Mouse (Mus musculus) stomach, postnatal 0 days (tissue): ENCODE measurements at regions not wholly inside any gene's neighbourhood (a gene's known extent, or its start where the extent isn't known, plus 50 kb on each side); places are given as distances from the start of the nearest gene placed in this dataset.

Experiments used
- CTCF ChIP-seq: IDR thresholded peaks from 2 replicates; pipeline ENCODE4 v1.5.1; 2016; ENCODE audit warnings: antibody characterized with exemption, low read depth, mild to moderate bottlenecking, moderate library complexity
- EP300 ChIP-seq: optimal IDR thresholded peaks from 2 replicates; pipeline ENCODE3; 2016; ENCODE audit warnings: antibody characterized with exemption

DNA sequence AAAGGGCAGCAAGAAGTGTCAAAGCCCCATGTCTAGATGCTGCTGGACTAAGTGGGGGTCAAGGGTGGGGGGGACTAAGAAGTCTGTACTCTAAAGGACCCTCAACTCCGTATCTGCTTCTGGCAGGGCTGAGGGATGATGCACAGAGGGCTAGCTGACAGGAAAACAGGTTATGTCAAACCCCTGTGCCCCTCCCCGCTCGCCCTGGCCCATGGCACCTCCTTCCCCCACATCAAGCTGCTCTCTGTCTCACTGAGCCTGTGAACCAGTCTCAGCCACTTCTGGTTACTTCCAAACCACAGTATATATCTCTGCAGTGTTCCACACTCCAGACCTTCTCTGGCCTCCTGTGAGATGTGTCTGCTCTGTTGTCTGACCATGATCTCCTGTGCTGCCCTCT is 63.8 kb upstream of the Ubl3 start:
- TF ChIP-seq CTCF (no peak), EP300 (no peak)
